ENCODE assay signal across 8 mouse cellular contexts in genomic region chr6:128035930-128036309, GRCm38 (mm10).
DNase-seq lines count a peak whose midpoint lies in the region; ATAC-seq and TF ChIP-seq lines count a peak whose summit lies in the region.

No protein-coding gene starts in this region.

- TF ChIP-seq EP300 in ES-Bruce4 (IDR thresholded peaks at IDR 0.05; ENCODE audit: insufficient read depth, low read depth, low read length), result no peak

- 9% methylated on average over 4 of the region's 4 CpGs for WGBS in heart, embryonic 12.5 days
- WGBS in embryonic facial prominence, embryonic 13.5 days, result 3% methylated on average over 4 of the region's 4 CpGs
- WGBS in limb, embryonic 13.5 days, result 8% methylated on average over 4 of the region's 4 CpGs
- WGBS in stomach, embryonic 15.5 days, result 5% methylated on average over 4 of the region's 4 CpGs
- 20% methylated on average over 4 of the region's 4 CpGs for WGBS in kidney, adult 2 months

- intact Hi-C loops in heart, postnatal 14 days (cut with DNase I), result no loop called here

- H3K9me3 ChIP-seq in heart, embryonic 12.5 days (replicated peaks), result no peaks in the 10 kb centered on the region
- H3K9me3 ChIP-seq in ES-Bruce4 (replicated peaks; ENCODE audit: control insufficient read depth, insufficient read depth, low read length, poor library complexity, severe bottlenecking), result no peaks in the 10 kb centered on the region
- no peaks in the 10 kb centered on the region for H3K9me3 ChIP-seq in embryonic facial prominence, embryonic 13.5 days
- no peaks in the 10 kb centered on the region for H3K9me3 ChIP-seq in limb, embryonic 13.5 days
- H3K9me3 ChIP-seq in stomach, embryonic 15.5 days, result no peaks in the 10 kb centered on the region

- peaks cover 93% of the 10 kb centered on the region for H3K4me1 ChIP-seq in heart, embryonic 12.5 days (replicated peaks)
- peaks cover 5% of the 10 kb centered on the region for H3K4me1 ChIP-seq in ES-Bruce4 (ENCODE audit: control insufficient read depth, insufficient read depth, low read length)
- H3K4me1 ChIP-seq in embryonic facial prominence, embryonic 13.5 days, result peaks cover 79% of the 10 kb centered on the region
- H3K4me1 ChIP-seq in limb, embryonic 13.5 days, result peaks cover 64% of the 10 kb centered on the region
- peaks cover 31% of the 10 kb centered on the region for H3K4me1 ChIP-seq in stomach, embryonic 15.5 days
- H3K4me1 ChIP-seq in kidney, adult 2 months (ENCODE audit: control insufficient read depth, insufficient read depth, low read length), result peaks cover 4% of the 10 kb centered on the region

- TF ChIP-seq POLR2A in ES-Bruce4 (IDR thresholded peaks at IDR 0.05; ENCODE audit: insufficient read depth, low read length), result no peak
- TF ChIP-seq POLR2A in kidney, adult 2 months (IDR thresholded peaks at IDR 0.05; ENCODE audit: low read depth, low read length), result no peak

- 0 out of 2 replicates have a peak, but pooled peaks have one; percentile 10 for ATAC-seq in heart, embryonic 12.5 days (ENCODE audit: insufficient number of reproducible peaks, low FRiP score)
- ATAC-seq in embryonic facial prominence, embryonic 13.5 days (ENCODE audit: insufficient number of reproducible peaks, insufficient read depth, low FRiP score, low TSS enrichment, low read depth), result no peak
- no peak for ATAC-seq in limb, embryonic 13.5 days (ENCODE audit: low FRiP score, low read depth)
- no peak for ATAC-seq in stomach, embryonic 15.5 days (ENCODE audit: insufficient read depth, low FRiP score, low read depth)

- H3K27me3 ChIP-seq in heart, embryonic 12.5 days (replicated peaks), result no peaks in the 10 kb centered on the region
- H3K27me3 ChIP-seq in ES-Bruce4 (ENCODE audit: control insufficient read depth, insufficient read depth, low read length, poor library complexity, severe bottlenecking), result no peaks in the 10 kb centered on the region
- H3K27me3 ChIP-seq in embryonic facial prominence, embryonic 13.5 days, result peaks cover 14% of the 10 kb centered on the region
- peaks cover 15% of the 10 kb centered on the region for H3K27me3 ChIP-seq in limb, embryonic 13.5 days
- H3K27me3 ChIP-seq in stomach, embryonic 15.5 days (replicated peaks), result no peaks in the 10 kb centered on the region
- H3K27me3 ChIP-seq in kidney, adult 2 months (replicated peaks; ENCODE audit: control insufficient read depth, insufficient read depth, low read length), result no peaks in the 10 kb centered on the region

- H3K36me3 ChIP-seq in heart, embryonic 12.5 days, result no peaks in the 10 kb centered on the region
- no peaks in the 10 kb centered on the region for H3K36me3 ChIP-seq in ES-Bruce4 (ENCODE audit: control insufficient read depth, insufficient read depth, low read length, poor library complexity, severe bottlenecking)
- H3K36me3 ChIP-seq in embryonic facial prominence, embryonic 13.5 days, result no peaks in the 10 kb centered on the region
- no peaks in the 10 kb centered on the region for H3K36me3 ChIP-seq in limb, embryonic 13.5 days
- H3K36me3 ChIP-seq in stomach, embryonic 15.5 days, result no peaks in the 10 kb centered on the region
- no peaks in the 10 kb centered on the region for H3K36me3 ChIP-seq in kidney, adult 2 months (ENCODE audit: control insufficient read depth, insufficient read depth, low read length)

- no peak for DNase-seq in heart, postnatal 14 days
- no peak for DNase-seq in adrenal gland, postnatal 14 days
- no peak for DNase-seq in kidney, adult 2 months

- peak; percentile 23 for TF ChIP-seq CTCF in ES-Bruce4 (IDR thresholded peaks at IDR 0.05; ENCODE audit: low read depth, low read length)
- TF ChIP-seq CTCF in kidney, adult 2 months (conservative IDR thresholded peaks at IDR 0.05; ENCODE audit: insufficient read depth, insufficient read length, low read depth, low read length), result no peak

- H3K4me2 ChIP-seq in heart, embryonic 12.5 days, result peak overlapping the region; percentile 98
- peak overlapping the region; percentile 97 for H3K4me2 ChIP-seq in embryonic facial prominence, embryonic 13.5 days
- peak overlapping the region; percentile 97 for H3K4me2 ChIP-seq in limb, embryonic 13.5 days (replicated peaks)
- H3K4me2 ChIP-seq in stomach, embryonic 15.5 days, result peak overlapping the region; percentile 92

- H3K27ac ChIP-seq in heart, embryonic 12.5 days (ENCODE audit: poor library complexity, severe bottlenecking), result peak overlapping the region; percentile 95
- no peak overlapping the region for H3K27ac ChIP-seq in ES-Bruce4 (ENCODE audit: insufficient read depth, low read length)
- H3K27ac ChIP-seq in embryonic facial prominence, embryonic 13.5 days, result no peak overlapping the region
- peak overlapping the region; percentile 22; the same call in 1 of the 2 replicates for H3K27ac ChIP-seq in limb, embryonic 13.5 days
- peak overlapping the region; percentile 76 for H3K27ac ChIP-seq in stomach, embryonic 15.5 days
- H3K27ac ChIP-seq in kidney, adult 2 months (ENCODE audit: insufficient read depth, low read depth, low read length), result no peak overlapping the region

- H3K9ac ChIP-seq in heart, embryonic 12.5 days, result peak overlapping the region; percentile 80
- H3K9ac ChIP-seq in ES-Bruce4 (ENCODE audit: low read depth, poor library complexity, severe bottlenecking), result peak overlapping the region; percentile 28
- H3K9ac ChIP-seq in embryonic facial prominence, embryonic 13.5 days, result peak overlapping the region; percentile 74
- H3K9ac ChIP-seq in limb, embryonic 13.5 days, result peak overlapping the region; percentile 63; the same call in 1 of the 2 replicates
- no peak overlapping the region for H3K9ac ChIP-seq in stomach, embryonic 15.5 days

- H3K4me3 ChIP-seq in heart, embryonic 12.5 days, result peak overlapping the region; percentile 65
- H3K4me3 ChIP-seq in ES-Bruce4 (ENCODE audit: low read depth, low read length), result peak overlapping the region; percentile 33
- peak overlapping the region; percentile 56 for H3K4me3 ChIP-seq in embryonic facial prominence, embryonic 13.5 days
- peak overlapping the region; percentile 58 for H3K4me3 ChIP-seq in limb, embryonic 13.5 days
- H3K4me3 ChIP-seq in stomach, embryonic 15.5 days (replicated peaks), result peak overlapping the region; percentile 55
- H3K4me3 ChIP-seq in kidney, adult 2 months (ENCODE audit: insufficient read depth, low read depth, low read length), result no peak overlapping the region

Comparison
In these comparisons a context has a peak if more than half of its experiments do, and no peak if none do; other contexts are left out.
1. H3K27ac ChIP-seq: peak in heart, embryonic 12.5 days (single experiment), limb, embryonic 13.5 days (single experiment) and stomach, embryonic 15.5 days (single experiment); none in ES-Bruce4 (single experiment), embryonic facial prominence, embryonic 13.5 days (single experiment) and kidney, adult 2 months (single experiment).
2. Peak in every context shown above with its lines, with median percentiles within 50 percentile points of each other: H3K4me2 ChIP-seq.